Mouse (Mus musculus) liver, adult 2 months (tissue): ENCODE data around the gene Ldah.

Source experiments
- CTCF ChIP-seq: fragments of 200-500 bp; IDR thresholded peaks from 2 replicates; pipeline ENCODE4 v1.5.1; 2011; ENCODE audit warnings: low read depth, low read length, control low read depth
- POLR2A ChIP-seq: fragments of 200-500 bp; IDR thresholded peaks from 2 replicates; pipeline ENCODE4 v1.6.1; 2011; ENCODE audit warnings: low read length, control low read depth; ENCODE audit not compliant: insufficient read depth; ENCODE audit errors: extremely low read depth

- TF ChIP-seq CTCF (no peak), POLR2A (no peak)
Measured at GRCm38 (mm10) chr12:8298361-8299142, 90.6 kb downstream of the Ldah start.
